Mouse (Mus musculus): ENCODE measurements around the gene Nup160. TPM values are rescaled to one million over a fixed set of nuclear protein-coding genes. Genes with fewer than 3 reads are reported as not detected.

Gene Nup160
- polyA plus RNA-seq, 1 experiment, result 15.1 TPM

GRCm38 (mm10) chr2:90781323-90781722 is 104.3 kb downstream of the Nup160 start:
- peaks cover 58% of the 10 kb centered on the region for H3K36me3 ChIP-seq (ENCODE audit: control insufficient read depth, insufficient read depth)
- H3K4me3 ChIP-seq (ENCODE audit: insufficient read depth, poor library complexity, severe bottlenecking), result no peak overlapping the region
- H3ac ChIP-seq (ENCODE audit: control insufficient read depth, insufficient read length, low read depth), result no peak overlapping the region
- no peaks in the 10 kb centered on the region for H3K79me3 ChIP-seq (ENCODE audit: low read depth)
- H3K79me2 ChIP-seq (ENCODE audit: control insufficient read depth, insufficient read depth), result no peaks in the 10 kb centered on the region
- no peak for TF ChIP-seq MAX (IDR thresholded peaks at IDR 0.05)
- TF ChIP-seq MYOG (IDR thresholded peaks at IDR 0.05; ENCODE audit: control insufficient read depth, extremely low read depth, insufficient read length), result no peak
- TF ChIP-seq CEBPB (IDR thresholded peaks at IDR 0.05; ENCODE audit: low read depth), result no peak
- TF ChIP-seq USF1 (IDR thresholded peaks at IDR 0.05; ENCODE audit: low read depth), result no peak
- H3K27me3 ChIP-seq (ENCODE audit: control insufficient read depth, insufficient read depth, insufficient read length), result no peaks in the 10 kb centered on the region

GRCm38 (mm10) chr2:90781938-90782337 is 104.9 kb downstream of the Nup160 start:
- Histone ChIP-seq H3K4me3 (ENCODE audit: insufficient read depth, poor library complexity, severe bottlenecking) (no peak overlapping the region), H3K79me2 (ENCODE audit: control insufficient read depth, insufficient read depth) (no peaks in the 10 kb centered on the region), H3ac (ENCODE audit: control insufficient read depth, insufficient read length, low read depth) (no peak overlapping the region), H3K27me3 (ENCODE audit: control insufficient read depth, insufficient read depth, insufficient read length) (no peaks in the 10 kb centered on the region), H3K79me3 (ENCODE audit: low read depth) (no peaks in the 10 kb centered on the region), H3K36me3 (ENCODE audit: control insufficient read depth, insufficient read depth) (peaks cover 52% of the 10 kb centered on the region)
- TF ChIP-seq FOSL1 (IDR thresholded peaks at IDR 0.05; ENCODE audit: insufficient read depth, low read length, poor library complexity, severe bottlenecking) (no peak), MAX (IDR thresholded peaks at IDR 0.05) (no peak), USF1 (IDR thresholded peaks at IDR 0.05; ENCODE audit: low read depth) (no peak), CEBPB (IDR thresholded peaks at IDR 0.05; ENCODE audit: low read depth) (no peak), MYOG (IDR thresholded peaks at IDR 0.05; ENCODE audit: control insufficient read depth, extremely low read depth, insufficient read length) (no peak), MYOD1 (IDR thresholded peaks at IDR 0.05; ENCODE audit: control insufficient read depth, insufficient read length, low read depth) (no peak), CTCF (IDR thresholded peaks at IDR 0.05; ENCODE audit: control insufficient read depth, insufficient read depth, insufficient read length) (no peak)

GRCm38 (mm10) chr2:90782458-90782857 is 105.4 kb downstream of the Nup160 start, which contains the start of gene Agbl2:
Gene Agbl2, plus strand, starts transcription at chr2:90782727.
- no peaks in the 10 kb centered on the region for H3K79me2 ChIP-seq (ENCODE audit: control insufficient read depth, insufficient read depth)
- no peak within 1 kb of the TSS for H3ac ChIP-seq (ENCODE audit: control insufficient read depth, insufficient read length, low read depth)
- no peaks in the 10 kb centered on the region for H3K79me3 ChIP-seq (ENCODE audit: low read depth)
- no peak within 1 kb of the TSS for H3K4me3 ChIP-seq (ENCODE audit: insufficient read depth, poor library complexity, severe bottlenecking)
- peaks cover 47% of the 10 kb centered on the region for H3K36me3 ChIP-seq (ENCODE audit: control insufficient read depth, insufficient read depth)
- TF ChIP-seq CEBPB (IDR thresholded peaks at IDR 0.05; ENCODE audit: low read depth) (no peak), FOSL1 (IDR thresholded peaks at IDR 0.05; ENCODE audit: insufficient read depth, low read length, poor library complexity, severe bottlenecking) (no peak), CTCF (IDR thresholded peaks at IDR 0.05; ENCODE audit: control insufficient read depth, insufficient read depth, insufficient read length) (no peak), USF1 (IDR thresholded peaks at IDR 0.05; ENCODE audit: low read depth) (no peak), MYOD1 (IDR thresholded peaks at IDR 0.05; ENCODE audit: control insufficient read depth, insufficient read length, low read depth) (no peak), MAX (IDR thresholded peaks at IDR 0.05) (no peak), MYOG (IDR thresholded peaks at IDR 0.05; ENCODE audit: control insufficient read depth, extremely low read depth, insufficient read length) (no peak)
- no peaks in the 10 kb centered on the region for H3K27me3 ChIP-seq (ENCODE audit: control insufficient read depth, insufficient read depth, insufficient read length)

- TF ChIP-seq MYOD1 (IDR thresholded peaks at IDR 0.05; ENCODE audit: control insufficient read depth, insufficient read length, low read depth), result no peak
- TF ChIP-seq FOSL1 (IDR thresholded peaks at IDR 0.05; ENCODE audit: insufficient read depth, low read length, poor library complexity, severe bottlenecking), result no peak
- no peak for TF ChIP-seq MYOG (IDR thresholded peaks at IDR 0.05; ENCODE audit: control insufficient read depth, extremely low read depth, insufficient read length)
- TF ChIP-seq MAX (IDR thresholded peaks at IDR 0.05), result no peak
- H3K79me2 ChIP-seq (ENCODE audit: control insufficient read depth, insufficient read depth), result no peaks in the 10 kb centered on the region
These were observed 106.0 kb downstream of the Nup160 start for GRCm38 (mm10) chr2:90782901-90783486.

More at GRCm38 (mm10) chr2:90782901-90783486, 106.0 kb downstream of the Nup160 start:
- Histone ChIP-seq H3K4me3 (ENCODE audit: insufficient read depth, poor library complexity, severe bottlenecking) (no peak overlapping the region), H3K27me3 (ENCODE audit: control insufficient read depth, insufficient read depth, insufficient read length) (no peaks in the 10 kb centered on the region), H3K36me3 (ENCODE audit: control insufficient read depth, insufficient read depth) (peaks cover 41% of the 10 kb centered on the region), H3ac (ENCODE audit: control insufficient read depth, insufficient read length, low read depth) (no peak overlapping the region), H3K79me3 (ENCODE audit: low read depth) (no peaks in the 10 kb centered on the region)

Other genes with a start within 250 kb of the Nup160 start
- gene Ptprj, start 96.6 kb upstream of the Nup160 start, polyA plus RNA-seq (2012; fragmentation: generic; extraction: Trizol), result 1.1 TPM
- gene Fnbp4, start 68.2 kb downstream of the Nup160 start, polyA plus RNA-seq (2012; fragmentation: generic; extraction: Trizol), result 12.1 TPM
- not detected for gene Agbl2, start 105.5 kb downstream of the Nup160 start, polyA plus RNA-seq (2012; fragmentation: generic; extraction: Trizol)
- 146 TPM for gene Mtch2, start 169.9 kb downstream of the Nup160 start, polyA plus RNA-seq (2012; fragmentation: generic; extraction: Trizol)
- gene C1qtnf4, start 208.6 kb downstream of the Nup160 start, polyA plus RNA-seq (2012; fragmentation: generic; extraction: Trizol), result 0.02 TPM
- gene Kbtbd4, start 227.5 kb downstream of the Nup160 start, polyA plus RNA-seq (2012; fragmentation: generic; extraction: Trizol), result 17.3 TPM
- 150 TPM for gene Ndufs3, start 227.6 kb downstream of the Nup160 start, polyA plus RNA-seq (2012; fragmentation: generic; extraction: Trizol)